Mouse (Mus musculus): ENCODE measurements around the gene Zfp605.
"Not testable (repeated sequence)": the region's sequence is repeated elsewhere in the genome, so short reads cannot be mapped to it uniquely, and the experiment has no call there.

Zfp605 gene

GRCm38 (mm10) chr5:110107581-110108304, 2.1 kb upstream of the Zfp605 start, which contains the start of gene Gtpbp6:
TSS of gene Gtpbp6 (minus strand) at chr5:110108197.
- peak; percentile 97 for DNase-seq

DNA sequence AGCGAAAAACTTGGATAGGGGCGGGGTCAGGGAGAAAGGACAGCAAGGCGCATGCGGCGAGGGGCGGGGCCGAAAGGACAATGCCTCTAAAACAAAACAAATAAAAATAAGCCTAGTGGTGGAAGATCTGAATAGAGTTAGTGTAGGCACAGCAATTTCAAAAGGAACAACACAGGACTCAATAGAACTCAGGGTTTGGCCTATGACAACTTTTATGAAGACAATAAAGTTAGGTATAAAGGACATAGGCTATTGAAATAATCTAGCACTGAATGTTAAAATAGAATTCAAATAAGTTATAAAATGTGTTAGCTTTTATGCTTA, 1.6 kb upstream of the Zfp605 start:
- peak; percentile 98 for DNase-seq

GRCm38 (mm10) chr5:110122380-110122779, 12.5 kb downstream of the Zfp605 start:
- DNase-seq: not testable (repeated sequence)

DNA sequence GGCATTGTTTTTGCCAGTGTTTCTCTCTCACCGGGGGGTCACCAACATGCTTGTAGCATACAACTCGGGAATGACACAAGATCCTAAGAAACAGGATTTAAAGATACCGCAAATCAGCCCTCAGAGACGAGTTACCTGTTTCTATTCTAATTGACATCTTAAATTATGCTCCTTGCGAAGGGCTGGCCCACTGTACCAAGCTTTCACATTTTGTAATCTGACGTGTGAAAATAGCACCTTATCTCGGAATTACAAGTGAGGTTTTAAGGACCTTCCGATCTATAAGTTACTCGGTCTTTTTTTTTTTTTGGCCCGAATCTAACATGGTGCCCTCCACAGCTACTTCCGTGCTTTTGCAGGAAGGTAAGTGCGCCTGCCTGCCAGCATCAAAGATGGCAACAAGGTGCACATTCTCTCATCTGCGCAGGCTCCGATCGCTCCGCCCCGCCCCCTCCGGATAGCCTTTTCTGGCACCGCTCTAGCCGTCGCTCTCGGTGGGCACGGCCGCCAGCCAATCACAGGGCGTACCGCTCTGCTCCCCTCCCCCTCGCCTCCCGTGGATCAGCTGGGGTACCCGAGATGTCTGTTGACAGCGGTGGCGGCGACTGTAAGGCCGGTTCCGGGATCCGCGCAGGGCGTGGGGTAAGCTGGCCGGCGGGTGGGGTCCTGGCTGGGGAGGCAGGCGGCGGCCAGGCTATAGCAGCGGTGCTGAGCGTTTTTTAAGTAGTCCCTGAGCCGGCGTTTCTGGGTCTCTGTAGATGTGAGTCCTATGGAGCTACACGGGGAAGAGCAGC, 25.6 kb downstream of the Zfp605 start, which contains the start of gene Chfr:
Gene Chfr, plus strand, starts transcription at position 550 of the 794 bp plus-strand sequence.
- DNase-seq: peak; percentile 100

GRCm38 (mm10) chr5:110136087-110136464, 26.2 kb downstream of the Zfp605 start:
- peak; percentile 2 for DNase-seq

DNA sequence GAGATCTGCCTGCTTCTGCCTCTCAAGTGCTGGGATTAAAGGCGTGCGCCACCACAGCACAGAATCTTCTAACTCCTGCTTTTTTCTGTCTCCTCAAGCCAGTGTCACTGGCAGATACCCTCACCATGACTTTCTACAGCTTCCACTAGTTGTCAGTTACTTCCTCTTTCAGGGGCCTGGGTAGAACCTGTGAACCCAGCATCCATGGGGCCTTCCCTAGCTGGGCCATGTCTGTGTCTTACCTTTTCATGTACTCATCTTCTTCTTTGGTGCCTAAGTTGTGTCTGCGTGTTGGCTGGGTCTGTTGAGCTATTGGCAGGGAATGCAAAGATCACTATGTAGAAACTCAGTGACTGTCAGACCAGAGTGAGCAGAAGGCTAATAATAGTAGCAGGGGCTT, 27.9 kb downstream of the Zfp605 start:
- no peak for DNase-seq

DNA sequence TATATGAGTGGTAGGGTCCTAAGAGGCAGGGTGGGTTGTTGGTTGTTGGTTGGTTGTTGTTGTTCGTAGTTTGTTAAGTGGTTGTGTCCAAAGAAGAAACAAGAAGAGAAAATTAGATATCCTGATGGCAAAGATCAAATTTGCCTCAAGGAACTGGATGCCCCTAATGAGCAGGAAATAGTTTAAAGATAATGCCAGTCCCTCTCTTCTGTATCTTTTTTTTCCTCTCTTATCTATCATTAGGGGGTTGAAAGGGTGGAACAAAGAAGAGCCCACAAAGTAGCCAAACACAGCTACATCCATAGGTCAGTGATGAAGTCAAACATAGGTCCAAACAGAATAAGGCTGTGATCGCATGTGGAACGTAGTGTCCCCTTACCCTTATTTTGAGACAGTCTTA, 29.4 kb downstream of the Zfp605 start:
- no peak for DNase-seq

DNA sequence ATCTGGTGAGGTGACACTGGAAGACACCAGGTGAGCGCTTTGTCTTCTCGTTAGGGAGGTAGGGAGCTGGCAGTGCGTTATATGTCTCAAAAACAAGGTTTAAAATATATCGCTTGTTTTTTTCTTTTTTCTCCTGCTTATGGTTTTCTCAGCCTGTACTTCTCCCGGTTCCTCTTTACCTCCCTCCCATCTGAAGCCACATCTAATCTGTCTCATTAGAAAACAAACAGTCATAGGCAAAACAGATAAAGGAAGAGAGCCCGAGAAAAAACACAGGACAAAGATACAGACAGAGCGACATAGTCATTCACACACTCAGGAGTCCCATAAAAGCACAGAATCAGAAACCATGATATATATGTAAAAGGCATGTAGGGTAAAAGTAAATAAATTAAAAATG, 30.5 kb downstream of the Zfp605 start:
- DNase-seq: no peak

GRCm38 (mm10) chr5:110142309-110142708, 32.4 kb downstream of the Zfp605 start:
- peak; percentile 52 for DNase-seq

GRCm38 (mm10) chr5:110143007-110143406, 33.1 kb downstream of the Zfp605 start:
- DNase-seq: peak; percentile 39

GRCm38 (mm10) chr5:110169374-110169773, 59.5 kb downstream of the Zfp605 start:
- DNase-seq: no peak

- peak; percentile 98 for DNase-seq
These were observed 66.6 kb downstream of the Zfp605 start, which contains the start of gene Golga3 for GRCm38 (mm10) chr5:110176362-110177020. TSS of gene Golga3 (plus strand) at chr5:110176701.

DNA sequence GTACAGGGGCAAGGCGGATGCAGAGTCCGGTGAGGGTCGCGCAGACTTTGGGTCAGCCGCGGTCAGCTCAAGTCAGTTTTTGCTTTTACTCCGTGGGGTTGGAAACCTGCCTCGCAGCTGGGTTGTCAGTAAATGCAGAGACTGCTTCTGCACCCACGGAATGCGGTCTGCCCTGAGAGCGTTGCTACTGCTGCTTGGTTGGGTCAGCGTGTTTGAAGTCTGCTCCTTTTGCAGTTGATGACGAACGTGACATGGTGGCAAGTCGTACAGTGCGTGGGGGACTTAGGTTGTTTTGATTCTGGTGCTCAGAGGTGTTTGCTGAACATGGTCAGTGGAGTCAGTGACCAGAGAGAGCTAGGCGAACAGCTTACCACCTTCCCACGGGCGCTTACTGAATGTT, 67.1 kb downstream of the Zfp605 start:
- DNase-seq: peak; percentile 10

- DNase-seq: no peak
These were observed 68.7 kb downstream of the Zfp605 start for GRCm38 (mm10) chr5:110178628-110179027.
